Mouse (Mus musculus): Measurements from ENCODE around the gene Gm6205. TPM values are rescaled to one million over a fixed set of nuclear protein-coding genes. Genes with fewer than 3 reads are reported as not detected.
"Not testable (repeated sequence)": the region's sequence is repeated elsewhere in the genome, so short reads cannot be mapped to it uniquely, and the experiment has no call there.

Gm6205 gene
- not detected for total RNA-seq (2021)
- long read RNA-seq, experiment 1 = 0 reads
- long read RNA-seq, experiment 2 = 0 reads

- DNase-seq = not testable (repeated sequence)
These were observed at the start of gene Gm6205 for GRCm38 (mm10) chr5:94648082-94648481. Gene Gm6205 (plus strand): TSS chr5:94648382.

- not testable (repeated sequence) for DNase-seq
These were observed 31.9 kb upstream of the Gm6205 start, which contains the start of gene Gm3147 for GRCm38 (mm10) chr5:94616242-94616641. Gene Gm3147 (minus strand): TSS chr5:94616342.

- not testable (repeated sequence) for DNase-seq
These were observed 24.5 kb upstream of the Gm6205 start, which contains the start of gene Gm6509 for GRCm38 (mm10) chr5:94623679-94624078. Gene Gm6509 (plus strand): TSS chr5:94623979.

Other genes with a start within 250 kb of the Gm6205 start
- not detected for gene Gm7682, start 202.6 kb upstream of the Gm6205 start, total RNA-seq (2021)
- not detected for gene Gm3139, start 122.1 kb upstream of the Gm6205 start, total RNA-seq (2021)
- gene Gm3147, start 32.0 kb upstream of the Gm6205 start, total RNA-seq (2021) = not detected
- gene Gm6509, start 24.4 kb upstream of the Gm6205 start, total RNA-seq (2021) = not detected
- gene Gm3183, start 217.1 kb downstream of the Gm6205 start, total RNA-seq (2021) = not detected

Data from gastrocnemius, postnatal 25 days (tissue).